Mouse (Mus musculus) spleen, postnatal 10 days (tissue): ENCODE results near the gene Slc7a14.

Experiments used
- DNase-seq, 2 experiments: peaks; one replicate each; pipeline ENCODE4 v3.0.0; 2021 to 2022; ENCODE audit warnings: low spot score in 2 of 2

The Slc7a14 gene

DNA sequence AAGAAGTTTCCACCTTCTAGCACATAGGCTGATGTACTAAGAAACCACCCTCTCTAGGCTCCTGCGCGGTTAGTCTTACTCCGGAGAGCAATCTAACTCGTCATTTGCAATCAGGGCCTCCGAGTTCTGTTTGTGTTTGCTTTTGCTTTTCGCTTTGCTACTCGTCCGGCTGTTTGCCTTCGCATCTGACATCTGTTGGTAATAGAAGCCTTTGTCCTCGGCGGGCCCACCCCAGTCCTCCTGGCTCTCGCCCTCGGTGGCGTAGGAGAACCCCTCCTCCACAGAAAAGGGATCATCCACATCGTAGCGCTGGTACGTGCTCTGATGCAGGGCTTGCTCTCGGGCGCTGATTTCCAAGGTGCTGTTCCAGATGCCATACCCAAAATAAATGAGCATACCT lies 101.2 kb downstream of the Slc7a14 start:
- no peak for DNase-seq

DNA sequence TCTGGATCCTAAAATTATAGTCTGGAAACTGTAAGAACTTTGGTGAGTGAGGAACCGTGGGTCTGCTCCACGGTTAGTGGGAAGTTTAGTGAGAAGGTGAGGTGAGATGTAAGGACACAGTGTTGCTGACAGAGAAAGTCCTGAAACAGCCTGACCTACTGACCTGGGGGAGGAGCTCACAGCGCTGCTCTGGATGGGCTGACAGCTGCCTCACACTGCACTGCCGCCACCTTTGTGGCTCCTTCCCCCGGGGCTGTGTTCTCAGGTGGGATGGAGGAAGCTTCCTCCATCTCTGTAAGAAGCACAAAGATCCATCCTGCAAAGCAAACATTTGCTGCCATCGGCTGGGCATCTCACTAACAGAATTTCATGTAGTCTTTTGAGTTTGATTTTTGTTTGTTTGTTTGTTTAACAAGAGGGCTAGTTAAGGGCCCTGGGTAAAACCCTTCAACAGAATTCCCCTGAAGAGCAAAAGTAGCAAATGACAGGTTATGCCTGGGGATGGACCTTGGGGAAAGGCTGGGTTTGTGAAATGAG lies 101.7 kb downstream of the Slc7a14 start:
- DNase-seq = no peak

DNA sequence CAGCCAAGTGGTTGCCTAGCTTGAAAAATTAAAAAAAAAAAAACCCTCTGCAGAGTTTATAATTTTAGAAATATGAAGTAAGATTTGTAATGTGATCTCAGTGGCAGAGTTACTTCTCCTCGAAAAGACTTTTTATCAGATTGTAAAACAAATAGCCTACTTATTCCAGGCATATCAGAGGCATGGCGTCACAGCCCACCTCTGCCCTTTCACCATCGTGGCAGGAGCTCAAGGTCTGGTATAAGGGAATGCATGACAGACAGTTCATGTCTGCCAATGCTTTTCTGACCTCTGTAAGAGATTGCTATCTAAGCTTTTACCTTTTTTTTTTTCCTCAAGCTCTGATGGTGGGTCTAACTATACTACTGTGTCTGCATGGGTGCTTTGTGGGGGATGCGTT lies 102.1 kb downstream of the Slc7a14 start:
- no peak for DNase-seq

DNA sequence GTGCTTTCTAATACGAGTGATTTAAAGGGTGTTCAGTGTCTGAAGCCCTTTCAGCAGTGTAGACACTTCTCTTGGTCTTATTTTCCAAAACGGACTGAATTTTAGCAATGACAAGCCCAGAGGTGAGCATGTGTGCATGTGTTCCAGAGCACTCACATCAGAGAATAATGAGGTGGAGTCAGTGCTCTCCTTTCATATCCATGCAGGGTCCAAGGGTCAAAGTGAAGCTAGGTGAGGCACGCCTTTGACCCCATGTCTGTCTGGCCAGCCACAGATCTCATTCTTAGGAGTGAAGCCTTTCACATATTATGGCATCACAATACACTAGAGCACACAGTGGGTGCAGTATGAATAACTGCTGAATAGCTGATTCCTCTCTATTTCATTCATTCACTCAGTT lies 105.0 kb downstream of the Slc7a14 start:
- no peak for DNase-seq

DNA sequence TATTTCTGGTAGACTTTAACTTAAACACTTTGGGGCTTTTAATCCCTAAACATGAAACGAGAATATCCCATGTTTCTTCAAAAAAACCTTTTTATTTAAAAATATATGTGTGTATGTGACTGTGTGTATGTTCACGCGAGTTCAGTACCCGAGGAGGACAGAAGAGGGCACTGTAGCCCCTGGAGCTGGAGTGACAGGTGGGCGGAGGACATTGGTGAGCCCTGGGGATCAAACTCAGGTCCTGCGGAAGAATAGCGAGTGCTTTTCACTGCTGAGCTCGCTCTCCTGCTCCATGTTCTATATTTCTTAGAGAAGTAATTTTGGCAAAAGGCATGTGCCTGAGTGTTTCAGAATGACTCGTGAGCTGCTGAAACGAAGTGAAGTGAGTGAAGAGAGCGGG lies 106.2 kb downstream of the Slc7a14 start:
- no peak for DNase-seq

DNA sequence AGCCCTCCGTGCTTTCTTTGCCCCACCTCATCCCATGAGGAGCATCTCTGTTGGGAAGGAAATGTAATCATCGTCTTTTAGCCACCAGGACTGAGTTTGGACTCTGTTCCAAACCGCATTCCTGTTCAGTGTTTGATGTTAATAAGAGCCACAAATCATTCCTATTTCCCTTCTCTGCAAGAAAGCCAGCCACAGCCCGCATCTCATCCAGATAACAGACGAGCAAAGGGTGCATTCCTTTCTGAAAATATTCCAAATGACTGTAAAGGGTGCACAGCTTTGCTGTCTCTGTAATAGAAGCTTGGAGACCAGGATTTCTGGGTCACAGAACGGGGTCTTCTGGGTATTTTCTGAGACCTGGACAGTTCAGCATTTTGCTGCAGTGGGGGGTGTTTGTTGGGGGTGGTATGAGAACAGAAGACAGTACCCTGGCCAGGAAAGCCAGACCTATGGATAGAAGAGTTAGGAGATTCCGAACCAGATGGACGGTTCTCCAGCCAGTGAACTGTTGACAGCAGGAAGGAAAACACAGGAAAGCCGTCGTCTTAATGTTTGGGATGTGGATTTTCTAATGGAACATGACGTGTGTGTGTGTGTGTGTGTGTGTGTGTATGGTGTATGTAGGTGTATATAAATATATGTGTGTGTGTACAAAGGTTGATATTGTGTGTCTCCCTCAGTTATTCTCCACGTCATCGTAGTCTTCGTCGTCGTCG lies 110.9 kb downstream of the Slc7a14 start:
- DNase-seq = no peak

- no peak for DNase-seq
Measured at GRCm38 (mm10) chr3:31191402-31191801, 118.8 kb downstream of the Slc7a14 start.

- no peak for DNase-seq
Measured at GRCm38 (mm10) chr3:31190342-31190741, 119.8 kb downstream of the Slc7a14 start.

DNA sequence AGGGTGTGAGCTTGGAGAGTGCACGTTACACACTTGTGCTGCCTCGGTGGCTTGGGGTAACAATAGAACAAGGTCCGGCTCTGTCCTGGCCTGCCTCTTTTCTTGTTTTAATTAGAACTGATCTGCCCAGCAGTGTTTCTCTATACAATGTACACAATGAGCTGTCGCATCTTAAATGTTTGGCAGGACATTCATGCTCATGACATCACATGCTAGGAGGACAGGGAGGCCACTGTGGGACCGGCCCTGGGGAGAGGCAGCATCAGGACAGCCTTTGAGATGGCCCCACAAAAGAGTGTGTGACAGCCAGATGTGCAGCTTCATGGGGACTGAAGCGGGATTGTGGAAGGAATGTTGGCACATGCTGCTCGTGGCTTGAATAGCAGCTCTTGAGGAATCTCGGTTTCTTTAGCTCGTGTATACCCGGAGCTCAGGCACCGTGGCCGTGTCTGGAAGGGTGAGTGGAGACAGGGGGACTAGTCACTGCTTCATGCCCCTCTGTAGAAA lies 143.8 kb downstream of the Slc7a14 start:
- DNase-seq = no peak

GRCm38 (mm10) chr3:31165803-31166202 lies 144.4 kb downstream of the Slc7a14 start:
- no peak for DNase-seq

DNA sequence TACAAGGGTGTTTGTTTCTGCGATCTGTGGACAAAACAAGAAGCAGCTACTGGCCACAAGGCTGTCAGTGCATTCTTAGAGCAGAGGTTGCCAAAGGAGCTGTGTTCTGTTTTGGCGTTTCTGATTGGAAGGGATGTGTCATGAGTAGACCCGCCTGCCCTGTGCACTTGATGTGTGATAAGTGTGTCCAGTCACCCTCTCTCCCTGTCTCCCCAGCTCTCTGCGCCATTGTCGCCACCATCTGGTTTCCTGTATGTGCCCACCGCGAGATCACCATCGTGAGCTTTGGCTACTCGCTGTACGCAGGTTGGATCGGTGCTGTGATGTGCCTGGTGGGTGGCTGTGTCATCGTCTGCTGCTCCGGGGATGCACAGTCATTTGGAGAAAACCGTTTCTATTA lies 147.3 kb downstream of the Slc7a14 start:
- DNase-seq = no peak

- no peak for DNase-seq
Measured at GRCm38 (mm10) chr3:31161336-31161735, 148.8 kb downstream of the Slc7a14 start.

GRCm38 (mm10) chr3:31160046-31160445 lies 150.1 kb downstream of the Slc7a14 start:
- no peak for DNase-seq

- no peak for DNase-seq
Measured at GRCm38 (mm10) chr3:31157776-31158175, 152.4 kb downstream of the Slc7a14 start.

GRCm38 (mm10) chr3:31156126-31156525 lies 154.1 kb downstream of the Slc7a14 start:
- no peak for DNase-seq
